Mouse (Mus musculus) forebrain, embryonic 11.5 days (tissue): Measurements from ENCODE around the gene Fam189a2. TPM values are rescaled to one million over a fixed set of nuclear protein-coding genes. Genes with fewer than 3 reads are reported as not detected.

Experiments used
- ATAC-seq: fragments of 200-750 bp; cut with Nextera tagmentation; replicated peaks from 2 replicates; pipeline ENCODE4 v1.8.0; 2017; ENCODE audit warnings: moderate TSS enrichment; ENCODE audit not compliant: low FRiP score
- DNase-seq: peaks from one replicate; pipeline ENCODE4 v3.0.0-alpha.2; 2017; ENCODE audit warnings: low spot score
- H3K27ac ChIP-seq: fragments of 300-500 bp; sonication (generic); 2 replicates; pipeline ENCODE4 v1.5.1; 2014; ENCODE audit warnings: low read depth, low read length
- H3K27me3 ChIP-seq: fragments of 300-500 bp; sonication (generic); 2 replicates; pipeline ENCODE4 v1.6.1; 2014; ENCODE audit warnings: mild to moderate bottlenecking, low read length, mixed read lengths; ENCODE audit not compliant: control insufficient read depth, insufficient read depth
- H3K36me3 ChIP-seq: fragments of 300-500 bp; sonication (generic); 2 replicates; pipeline ENCODE4 v1.6.1; 2014; ENCODE audit warnings: mild to moderate bottlenecking, low read length, moderate library complexity, mixed read lengths; ENCODE audit not compliant: control insufficient read depth, insufficient read depth
- H3K4me1 ChIP-seq: fragments of 300-500 bp; sonication (generic); replicated peaks from 2 replicates; pipeline ENCODE4 v1.6.1; 2014; ENCODE audit warnings: low read length, mixed read lengths; ENCODE audit not compliant: control insufficient read depth, insufficient read depth
- H3K4me2 ChIP-seq: fragments of 300-500 bp; sonication (generic); 2 replicates; pipeline ENCODE4 v1.6.1; 2014; ENCODE audit warnings: low read depth, mild to moderate bottlenecking, low read length, moderate library complexity, mixed read lengths; ENCODE audit not compliant: severe bottlenecking
- H3K4me3 ChIP-seq: fragments of 300-500 bp; sonication (generic); 2 replicates; pipeline ENCODE4 v1.5.1; 2014; ENCODE audit warnings: low read depth, low read length
- H3K9ac ChIP-seq: fragments of 300-500 bp; sonication (generic); 2 replicates; pipeline ENCODE4 v1.6.1; 2014; ENCODE audit warnings: low read length
- H3K9me3 ChIP-seq: fragments of 300-500 bp; sonication (generic); 2 replicates; pipeline ENCODE4 v1.6.1; 2016; ENCODE audit warnings: low read length, mixed read lengths; ENCODE audit not compliant: control insufficient read depth
- WGBS: fragments of 180-500 bp; shearing (Covaris S2); extraction: QIAGEN DNeasy Blood & Tissue Kit; methylation state at CpG from one replicate; pipeline ENCODE4 v1.1.7; 2014; 5-methylcytosine and 5-hydroxymethylcytosine counted together
- polyA plus RNA-seq: library from polyadenylated mRNA; unstranded; fragments of >200 nt; fragmentation: Nextera tagmentation; extraction: Ambion mirVana; gene quantifications from 2 replicates; pipeline ENCODE4 v1.2.1, GENCODE M21; 2014

Gene Fam189a2
- polyA plus RNA-seq, 1 experiment from 2014 or later = 0.44 TPM

- DNase-seq = peak; percentile 87
- H3K9me3 ChIP-seq = no peaks in the 10 kb centered on the region
- ATAC-seq = peak; percentile 65
- H3K4me1 ChIP-seq = peaks cover 10% of the 10 kb centered on the region; the same call in 1 of the 2 replicates
- H3K4me2 ChIP-seq = no peak overlapping the region
- no peak overlapping the region for H3K4me3 ChIP-seq
- no peaks in the 10 kb centered on the region for H3K27me3 ChIP-seq
- H3K9ac ChIP-seq = no peak overlapping the region
- H3K27ac ChIP-seq = no peak overlapping the region
- H3K36me3 ChIP-seq = no peaks in the 10 kb centered on the region
- 2% methylated on average over 8 of the region's 8 CpGs for WGBS
These were observed 69.3 kb downstream of the Fam189a2 start for GRCm38 (mm10) chr19:23961516-23961915.

DNA sequence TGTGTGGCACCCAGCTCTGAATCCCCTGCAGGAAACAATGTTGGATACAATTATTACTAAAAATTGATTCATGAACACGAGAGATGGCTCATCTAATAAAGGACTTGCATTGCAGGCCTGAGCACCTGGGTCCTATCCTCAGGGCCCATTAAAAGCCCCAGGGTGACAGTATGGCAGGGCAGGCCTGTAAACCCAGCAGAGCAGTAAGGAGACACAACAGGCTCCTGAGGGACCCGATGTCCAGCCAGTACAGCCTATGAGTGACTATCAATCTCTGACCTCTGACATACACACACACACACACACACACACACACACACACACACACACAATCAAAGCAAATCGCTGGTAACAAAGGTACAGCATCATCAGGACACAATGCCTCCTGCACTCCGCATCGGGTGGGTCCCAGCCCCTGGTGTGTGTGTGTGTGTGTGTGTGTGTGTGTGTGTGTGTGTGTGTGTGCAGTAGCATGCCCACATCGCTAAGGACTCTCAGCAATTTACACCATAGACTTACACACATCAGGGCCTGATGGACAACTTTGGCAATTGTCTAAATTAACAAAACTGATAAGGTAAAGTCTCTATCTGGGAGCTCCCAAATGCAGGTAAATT, 69.9 kb downstream of the Fam189a2 start:
- H3K4me2 ChIP-seq = no peak overlapping the region
- no peaks in the 10 kb centered on the region for H3K9me3 ChIP-seq
- H3K36me3 ChIP-seq = no peaks in the 10 kb centered on the region
- H3K4me3 ChIP-seq = no peak overlapping the region
- H3K27me3 ChIP-seq = no peaks in the 10 kb centered on the region
- ATAC-seq (no peak), DNase-seq (no peak)
- H3K9ac ChIP-seq = no peak overlapping the region; the same call in 1 of the 2 replicates
- 84% methylated on average over 6 of the region's 6 CpGs for WGBS
- H3K27ac ChIP-seq = no peak overlapping the region
- peaks cover 10% of the 10 kb centered on the region; the same call in 1 of the 2 replicates for H3K4me1 ChIP-seq

DNA sequence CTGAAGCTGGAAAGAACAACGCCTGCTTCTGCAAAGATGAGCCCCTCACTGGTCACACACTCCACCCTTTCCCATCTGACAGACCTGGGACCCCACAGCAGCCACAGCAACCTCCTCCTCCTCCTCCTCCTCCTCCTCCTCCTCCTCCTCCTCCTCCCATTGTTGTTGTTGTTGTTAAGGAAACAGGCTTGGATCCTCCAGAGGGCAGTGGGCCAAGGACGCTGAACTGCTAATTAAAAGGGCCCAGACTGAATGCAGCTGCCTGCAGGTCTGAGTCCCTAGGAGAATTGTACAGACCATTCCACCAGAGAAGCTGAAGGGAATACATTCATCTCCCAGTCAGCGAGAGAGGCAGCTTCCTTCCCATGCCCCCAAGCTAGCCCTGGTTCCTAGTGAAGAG, 70.5 kb downstream of the Fam189a2 start:
- Histone ChIP-seq H3K27ac (no peak overlapping the region), H3K9ac (no peak overlapping the region), H3K4me1 (peaks cover 10% of the 10 kb centered on the region; the same call in 1 of the 2 replicates), H3K4me2 (no peak overlapping the region), H3K9me3 (no peaks in the 10 kb centered on the region), H3K36me3 (no peaks in the 10 kb centered on the region), H3K27me3 (no peaks in the 10 kb centered on the region), H3K4me3 (no peak overlapping the region)
- WGBS = 26% methylated on average over 3 of the region's 3 CpGs
- no peak for DNase-seq
- ATAC-seq = 0 out of 2 replicates have a peak, but pooled peaks have one; percentile 37

- no peaks in the 10 kb centered on the region for H3K36me3 ChIP-seq
- ATAC-seq = peak; percentile 45; the same call in 1 of the 2 replicates
- H3K27ac ChIP-seq = no peak overlapping the region
- H3K27me3 ChIP-seq = no peaks in the 10 kb centered on the region
- WGBS = 52% methylated on average over 7 of the region's 7 CpGs
- H3K4me1 ChIP-seq = peaks cover 10% of the 10 kb centered on the region; the same call in 1 of the 2 replicates
- DNase-seq = no peak
- no peak overlapping the region for H3K9ac ChIP-seq
- no peak overlapping the region for H3K4me2 ChIP-seq
- no peak overlapping the region for H3K4me3 ChIP-seq
- H3K9me3 ChIP-seq = no peaks in the 10 kb centered on the region
These were observed 70.9 kb downstream of the Fam189a2 start for GRCm38 (mm10) chr19:23959870-23960269.

DNA sequence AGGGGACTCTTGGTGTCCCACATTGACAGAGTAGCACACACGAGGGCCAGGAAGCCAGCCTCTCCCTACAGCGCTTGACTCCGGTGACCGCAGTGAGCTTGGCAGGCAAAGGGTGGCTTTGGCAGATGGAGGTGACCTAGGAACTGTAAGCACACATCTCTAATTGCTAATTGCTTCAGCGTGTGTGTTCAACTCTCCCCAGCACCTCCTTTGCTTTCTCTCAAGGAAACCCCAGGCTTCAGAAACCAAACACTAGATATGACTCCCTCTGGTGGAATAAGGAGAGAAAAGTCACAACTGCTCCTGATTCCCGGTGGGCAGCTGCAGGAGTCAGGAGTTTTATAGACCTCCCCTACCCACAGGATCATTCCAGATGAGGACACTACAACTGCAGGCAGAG, 71.9 kb downstream of the Fam189a2 start:
- Histone ChIP-seq H3K9ac (no peak overlapping the region), H3K36me3 (no peaks in the 10 kb centered on the region), H3K4me1 (peaks cover 10% of the 10 kb centered on the region; the same call in 1 of the 2 replicates), H3K9me3 (no peaks in the 10 kb centered on the region), H3K4me2 (no peak overlapping the region), H3K27ac (no peak overlapping the region), H3K4me3 (no peak overlapping the region), H3K27me3 (no peaks in the 10 kb centered on the region)
- ATAC-seq = no peak
- WGBS = 44% methylated on average over 6 of the region's 6 CpGs
- no peak for DNase-seq

DNA sequence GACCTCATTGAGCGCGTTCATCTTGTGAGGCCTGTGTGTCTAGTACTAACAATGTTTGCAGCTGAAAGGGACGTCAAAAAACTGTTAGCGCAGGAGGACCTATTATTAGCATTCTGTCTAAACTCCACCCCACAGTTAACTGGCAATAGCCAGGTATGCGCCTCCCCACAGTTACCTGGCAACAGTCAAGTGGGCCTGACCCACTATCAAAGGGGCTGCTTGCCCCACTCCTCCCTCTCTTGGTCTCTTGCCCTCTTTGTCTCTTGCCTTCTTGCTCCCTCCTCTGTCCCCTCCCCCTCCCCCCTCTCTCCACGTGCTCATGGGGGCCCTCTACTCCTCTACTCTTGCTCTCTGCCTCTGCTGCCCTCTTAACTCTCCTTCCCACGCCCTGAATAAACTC, 73.3 kb downstream of the Fam189a2 start:
- H3K27me3 ChIP-seq = no peaks in the 10 kb centered on the region
- H3K36me3 ChIP-seq = no peaks in the 10 kb centered on the region
- WGBS = 78% methylated on average over 7 of the region's 7 CpGs
- no peaks in the 10 kb centered on the region for H3K9me3 ChIP-seq
- H3K4me1 ChIP-seq = peaks cover 10% of the 10 kb centered on the region; the same call in 1 of the 2 replicates
- no peak for DNase-seq
- no peak overlapping the region for H3K9ac ChIP-seq
- no peak overlapping the region for H3K27ac ChIP-seq
- ATAC-seq = no peak
- no peak overlapping the region for H3K4me2 ChIP-seq
- no peak overlapping the region for H3K4me3 ChIP-seq

- Histone ChIP-seq H3K9me3 (no peaks in the 10 kb centered on the region), H3K36me3 (no peaks in the 10 kb centered on the region), H3K9ac (no peak overlapping the region), H3K4me2 (no peak overlapping the region), H3K4me1 (peaks cover 10% of the 10 kb centered on the region; the same call in 1 of the 2 replicates), H3K27me3 (no peaks in the 10 kb centered on the region), H3K27ac (no peak overlapping the region), H3K4me3 (no peak overlapping the region)
- DNase-seq (no peak), ATAC-seq (no peak)
- 70% methylated on average over 17 of the region's 17 CpGs for WGBS
These were observed 74.4 kb downstream of the Fam189a2 start for GRCm38 (mm10) chr19:23956299-23956975.

DNA sequence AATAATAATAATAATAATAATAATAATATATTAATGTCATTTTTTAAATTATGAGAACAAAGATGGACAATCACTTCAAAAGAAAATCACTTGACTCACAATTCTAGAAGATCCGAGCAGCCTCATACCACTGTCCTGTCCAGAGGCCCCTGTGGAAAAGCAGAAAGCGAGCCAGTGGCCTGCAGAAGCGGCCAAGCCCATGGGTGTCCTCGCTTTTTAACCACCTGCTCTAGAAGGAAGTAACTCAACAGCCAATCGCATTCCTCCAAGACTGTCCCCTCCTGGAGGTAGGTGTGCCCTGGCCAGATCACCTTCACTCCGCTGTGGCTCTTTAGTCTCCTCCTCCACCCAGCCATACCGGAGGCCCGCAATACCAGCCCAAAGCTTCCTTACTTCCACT, 75.4 kb downstream of the Fam189a2 start:
- no peak for DNase-seq
- Histone ChIP-seq H3K27ac (no peak overlapping the region), H3K27me3 (no peaks in the 10 kb centered on the region), H3K4me3 (no peak overlapping the region), H3K9me3 (no peaks in the 10 kb centered on the region), H3K4me2 (no peak overlapping the region), H3K4me1 (peaks cover 7% of the 10 kb centered on the region; the same call in 1 of the 2 replicates), H3K36me3 (no peaks in the 10 kb centered on the region), H3K9ac (no peak overlapping the region)
- 94% methylated on average over 8 of the region's 8 CpGs for WGBS
- ATAC-seq = no peak
